Mouse (Mus musculus) bone marrow macrophage, adult 2 months (primary cell): ENCODE data around the gene Lpcat2. TPM values are rescaled to one million over a fixed set of nuclear protein-coding genes. Genes with fewer than 3 reads are reported as not detected.

Experiments used
- H3K27ac ChIP-seq: 2 replicates; pipeline ENCODE4 v1.5.1; 2012; ENCODE audit warnings: low read depth, low read length; ENCODE audit not compliant: insufficient read depth
- H3K4me1 ChIP-seq: 2 replicates; pipeline ENCODE4 v1.6.1; 2012; ENCODE audit warnings: low read length; ENCODE audit not compliant: control insufficient read depth, insufficient read depth
- H3K4me3 ChIP-seq: 2 replicates; pipeline ENCODE4 v1.5.1; 2012; ENCODE audit warnings: mild to moderate bottlenecking, low read length, moderate library complexity; ENCODE audit not compliant: insufficient read depth
- CTCF ChIP-seq: IDR thresholded peaks from 2 replicates; pipeline ENCODE4 v1.5.1; 2012; ENCODE audit warnings: low read depth, mild to moderate bottlenecking, low read length, moderate library complexity
- POLR2A ChIP-seq: IDR thresholded peaks from 2 replicates; pipeline ENCODE4 v1.6.1; 2012; ENCODE audit warnings: mild to moderate bottlenecking, low read depth, low read length, borderline replicate concordance
- polyA plus RNA-seq: library from polyadenylated mRNA; stranded (reverse); fragments of >200 nt; gene quantifications from 2 replicates; pipeline ENCODE4 v1.2.4, GENCODE M21; 2012; ENCODE audit not compliant: missing spikeins, insufficient read depth, insufficient read length

Gene Lpcat2
- polyA plus RNA-seq, 1 experiment = 130 TPM

DNA sequence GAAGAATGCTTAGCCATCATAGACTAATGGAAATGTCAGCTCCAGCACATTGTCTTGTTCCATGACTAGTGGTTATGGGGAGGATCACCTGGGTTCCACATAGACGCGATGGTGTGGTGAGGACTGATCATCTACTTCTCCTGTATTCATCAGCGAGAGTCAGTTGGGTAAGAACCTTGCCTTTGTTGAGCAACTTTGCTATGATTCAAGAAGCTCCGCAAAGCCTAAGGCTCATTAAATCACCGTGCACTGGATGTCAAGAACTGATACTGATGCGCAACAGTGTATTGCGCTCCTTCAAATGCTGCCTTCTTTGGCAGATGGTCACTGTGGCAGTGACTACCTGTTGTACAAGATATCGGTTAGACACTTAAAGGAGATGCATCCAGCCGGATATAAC is 51.4 kb downstream of the Lpcat2 start:
- Histone ChIP-seq H3K4me3 (no peak overlapping the region), H3K4me1 (no peaks in the 10 kb centered on the region; the same call in none of the 2 replicates), H3K27ac (no peak overlapping the region)
- no peak for TF ChIP-seq POLR2A
- TF ChIP-seq CTCF = no peak

DNA sequence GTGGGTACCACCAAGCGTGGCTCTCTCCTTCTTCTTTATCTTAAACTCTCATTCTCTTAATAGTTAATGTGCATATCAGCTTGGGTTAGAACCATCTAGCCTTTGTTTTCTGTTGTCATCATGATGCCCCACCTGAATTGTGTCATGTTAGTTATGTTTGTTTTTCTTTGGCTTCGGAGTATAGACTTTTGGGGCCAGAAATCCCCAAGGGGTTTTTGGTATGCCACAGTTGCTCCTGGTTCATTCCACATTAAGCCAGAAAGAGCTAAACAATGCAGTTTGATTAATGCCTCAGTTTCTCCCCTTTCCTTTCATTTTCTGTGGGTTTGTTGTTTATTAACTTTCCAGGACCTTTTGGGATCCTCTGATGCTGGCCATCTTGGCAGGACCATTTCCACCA is 53.3 kb downstream of the Lpcat2 start:
- H3K4me1 ChIP-seq = no peaks in the 10 kb centered on the region; the same call in none of the 2 replicates
- no peak overlapping the region for H3K4me3 ChIP-seq
- TF ChIP-seq CTCF (no peak), POLR2A (no peak)
- H3K27ac ChIP-seq = no peak overlapping the region

DNA sequence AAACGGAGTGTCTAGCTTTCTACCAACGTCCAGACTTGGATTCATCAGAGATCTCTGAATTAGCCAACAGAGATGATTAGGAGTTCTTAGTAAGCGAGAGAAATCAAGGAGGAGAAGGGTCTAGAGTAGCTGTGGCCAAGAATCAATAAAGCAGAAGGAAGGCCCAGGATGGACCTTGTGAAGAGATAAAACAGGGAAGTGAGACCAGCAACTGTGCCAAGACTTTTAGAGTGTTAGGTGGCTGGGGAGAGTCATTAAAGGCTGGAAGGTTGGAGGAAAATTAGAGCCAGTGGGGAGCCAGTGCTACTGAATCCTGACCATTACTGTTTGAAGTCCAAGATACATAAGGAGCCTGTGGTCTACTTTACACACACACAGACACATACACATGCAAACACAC is 56.3 kb downstream of the Lpcat2 start:
- no peak overlapping the region for H3K27ac ChIP-seq
- TF ChIP-seq CTCF (no peak), POLR2A (no peak)
- no peaks in the 10 kb centered on the region; the same call in none of the 2 replicates for H3K4me1 ChIP-seq
- no peak overlapping the region for H3K4me3 ChIP-seq

DNA sequence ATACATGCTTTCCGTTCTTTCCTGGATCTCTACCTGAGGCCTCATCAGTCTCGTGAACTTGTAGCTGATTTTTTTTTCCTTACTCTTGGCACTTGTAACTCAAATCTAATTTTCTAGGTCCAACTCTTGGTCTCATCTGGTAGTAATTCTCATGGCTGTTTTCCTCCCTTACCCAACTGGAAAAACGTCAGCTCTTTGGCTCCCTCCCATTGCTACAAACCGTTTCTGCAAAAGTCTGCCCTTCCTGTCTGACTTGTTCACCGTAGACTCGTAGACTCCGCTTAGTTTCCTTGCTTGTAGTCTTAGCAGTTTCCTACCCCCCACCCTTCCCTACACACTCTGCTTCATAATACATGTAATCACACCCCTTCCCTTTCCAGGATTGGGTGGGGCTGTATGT is 58.3 kb downstream of the Lpcat2 start:
- no peak for TF ChIP-seq POLR2A
- no peak for TF ChIP-seq CTCF
- H3K4me3 ChIP-seq = no peak overlapping the region
- no peaks in the 10 kb centered on the region; the same call in none of the 2 replicates for H3K4me1 ChIP-seq
- no peak overlapping the region for H3K27ac ChIP-seq

DNA sequence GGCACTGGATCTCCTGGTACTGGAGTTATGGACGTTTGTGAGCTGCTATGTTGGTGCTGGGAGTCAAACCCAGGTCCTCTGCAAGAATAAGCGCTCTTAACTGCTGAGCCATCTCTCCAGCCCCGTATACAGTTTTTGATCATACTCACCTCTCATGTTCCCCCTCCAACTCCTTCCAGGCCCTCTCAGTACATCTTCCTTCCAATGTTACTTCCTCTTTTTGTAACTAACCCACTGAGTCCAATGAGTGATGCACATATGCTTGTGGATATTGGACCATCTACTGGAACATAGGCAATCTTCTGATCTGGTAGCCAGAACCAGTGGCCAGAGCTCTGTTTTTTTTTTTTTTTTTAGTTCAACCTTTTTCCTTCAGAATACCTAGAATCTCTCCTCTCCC is 60.9 kb downstream of the Lpcat2 start:
- no peak for TF ChIP-seq CTCF
- no peak for TF ChIP-seq POLR2A
- H3K4me3 ChIP-seq = no peak overlapping the region

DNA sequence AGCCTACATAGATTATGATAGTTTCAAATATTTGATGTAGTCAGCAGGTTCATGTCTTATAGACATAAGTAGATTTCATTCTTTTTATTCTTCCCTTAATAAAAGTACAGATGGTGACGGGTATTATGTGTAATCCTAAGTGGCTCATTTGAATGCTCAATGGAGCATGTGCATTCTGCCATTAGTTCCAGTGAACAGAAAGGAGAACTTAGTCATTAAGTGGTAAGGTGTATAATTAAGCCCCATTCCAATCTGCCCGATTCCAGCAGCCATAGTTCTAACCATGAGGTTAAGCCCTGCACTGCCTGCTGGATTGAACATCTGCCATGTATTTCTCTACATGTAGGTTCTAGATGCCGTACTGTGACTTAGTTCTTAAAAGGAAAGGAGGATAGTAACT is 66.6 kb downstream of the Lpcat2 start:
- H3K27ac ChIP-seq = no peak overlapping the region
- TF ChIP-seq POLR2A = no peak
- no peak for TF ChIP-seq CTCF
- no peaks in the 10 kb centered on the region for H3K4me1 ChIP-seq
- no peak overlapping the region for H3K4me3 ChIP-seq

More for the DNA sequence above, 60.9 kb downstream of the Lpcat2 start:
- Histone ChIP-seq H3K4me1 (no peaks in the 10 kb centered on the region; the same call in none of the 2 replicates), H3K27ac (no peak overlapping the region)

DNA sequence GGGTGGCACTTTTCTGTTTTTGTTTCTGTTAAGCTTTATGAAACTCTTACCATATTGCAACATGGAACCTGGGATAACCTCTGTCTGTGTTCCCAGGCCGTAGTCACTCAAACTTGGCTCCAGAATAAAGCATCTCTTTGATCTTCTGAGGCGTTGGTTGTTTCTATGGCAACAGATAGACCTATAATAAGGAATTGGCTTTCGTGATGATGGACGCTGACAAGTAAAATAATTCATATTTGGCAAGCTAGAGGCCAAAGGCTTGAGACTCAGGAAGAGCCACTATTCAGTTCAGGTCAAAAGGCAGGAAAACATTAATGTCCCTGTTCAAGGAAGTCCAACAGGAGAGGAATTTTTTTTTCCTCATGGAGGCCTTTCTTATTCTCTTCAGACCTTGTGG is 73.8 kb downstream of the Lpcat2 start:
- H3K4me3 ChIP-seq = no peak overlapping the region
- H3K27ac ChIP-seq = no peak overlapping the region
- no peak for TF ChIP-seq POLR2A
- TF ChIP-seq CTCF = no peak
- no peaks in the 10 kb centered on the region for H3K4me1 ChIP-seq

DNA sequence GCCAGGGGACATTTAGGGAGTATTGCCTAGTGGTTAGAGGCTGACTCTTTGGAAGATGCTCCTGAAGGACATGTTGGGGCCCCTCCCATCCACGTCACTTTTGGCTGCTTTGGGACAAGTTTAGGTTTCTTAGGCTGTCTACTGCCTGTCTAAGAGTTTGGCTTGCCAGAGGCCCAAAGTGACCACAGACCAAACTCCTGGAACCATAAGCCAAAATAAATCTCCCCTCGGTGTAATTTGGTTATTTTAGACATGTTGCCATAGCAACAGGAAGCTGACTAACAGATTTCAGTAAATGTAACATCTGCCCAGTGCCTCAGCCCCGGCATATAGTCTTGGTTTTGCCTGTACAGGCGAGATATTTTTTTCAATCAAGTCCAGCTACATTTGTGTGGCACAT is 82.9 kb downstream of the Lpcat2 start:
- H3K4me1 ChIP-seq = no peaks in the 10 kb centered on the region
- TF ChIP-seq CTCF (no peak), POLR2A (no peak)
- H3K4me3 ChIP-seq = no peak overlapping the region
- H3K27ac ChIP-seq = no peak overlapping the region

DNA sequence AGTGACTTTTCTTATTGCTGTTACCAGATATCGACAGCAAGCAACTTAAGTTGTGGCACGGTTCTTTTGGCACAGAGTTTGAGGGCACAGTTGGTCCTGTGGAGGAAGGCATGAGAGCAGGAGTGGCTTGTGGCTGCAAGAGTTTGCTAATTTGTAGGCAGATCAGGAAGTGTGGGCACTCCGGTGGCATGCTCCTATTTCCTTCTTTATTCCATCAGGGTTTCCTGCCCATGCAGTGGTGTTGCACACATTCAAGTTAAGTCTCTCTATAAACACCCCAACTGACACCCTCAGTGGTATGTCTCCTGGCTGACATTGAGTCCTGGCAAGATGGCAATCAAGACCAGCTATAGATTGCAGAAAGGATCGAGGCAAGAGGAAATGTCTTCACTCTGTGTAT is 93.9 kb downstream of the Lpcat2 start:
- no peak overlapping the region for H3K27ac ChIP-seq
- no peak overlapping the region for H3K4me3 ChIP-seq
- TF ChIP-seq CTCF = no peak
- TF ChIP-seq POLR2A = no peak

DNA sequence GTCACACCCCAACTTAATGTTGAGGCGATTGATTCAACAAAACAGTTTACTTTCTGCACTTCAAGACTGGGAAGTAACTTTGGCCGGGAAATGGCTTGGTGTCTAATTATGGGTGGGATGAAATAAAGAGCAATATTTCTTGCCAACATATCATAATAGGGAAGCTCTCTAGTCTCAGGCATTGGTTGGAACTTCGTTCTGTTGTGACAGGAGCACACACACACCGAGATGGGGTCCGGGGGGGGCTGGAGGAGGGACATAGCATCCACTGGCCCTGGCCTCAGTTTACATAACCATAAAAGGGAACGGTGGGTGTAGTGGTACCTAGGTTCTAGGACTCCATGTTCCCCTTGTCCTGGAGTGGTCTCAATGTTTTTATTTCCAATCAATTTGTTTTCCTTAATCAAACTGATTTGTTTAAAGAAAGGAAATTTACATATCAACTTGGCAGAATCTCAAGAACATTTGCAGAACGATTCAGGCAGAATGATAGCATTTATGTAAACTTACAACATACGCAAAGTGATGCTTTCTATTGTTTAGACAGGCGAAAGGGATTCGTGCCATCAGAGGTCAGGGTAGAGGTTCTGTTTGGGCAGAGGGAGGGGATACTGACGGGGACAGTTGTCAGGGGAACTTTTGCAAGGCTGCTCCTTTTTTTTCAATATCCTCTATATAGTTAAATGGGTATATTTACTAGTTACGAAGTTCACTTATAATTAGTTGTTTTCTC is 95.7 kb downstream of the Lpcat2 start:
- no peak overlapping the region for H3K27ac ChIP-seq
- peaks cover 2% of the 10 kb centered on the region; the same call in 1 of the 2 replicates for H3K4me1 ChIP-seq
- TF ChIP-seq POLR2A = no peak
- no peak for TF ChIP-seq CTCF
- H3K4me3 ChIP-seq = no peak overlapping the region

More for the DNA sequence above, 93.9 kb downstream of the Lpcat2 start:
- peaks cover 2% of the 10 kb centered on the region; the same call in 1 of the 2 replicates for H3K4me1 ChIP-seq

DNA sequence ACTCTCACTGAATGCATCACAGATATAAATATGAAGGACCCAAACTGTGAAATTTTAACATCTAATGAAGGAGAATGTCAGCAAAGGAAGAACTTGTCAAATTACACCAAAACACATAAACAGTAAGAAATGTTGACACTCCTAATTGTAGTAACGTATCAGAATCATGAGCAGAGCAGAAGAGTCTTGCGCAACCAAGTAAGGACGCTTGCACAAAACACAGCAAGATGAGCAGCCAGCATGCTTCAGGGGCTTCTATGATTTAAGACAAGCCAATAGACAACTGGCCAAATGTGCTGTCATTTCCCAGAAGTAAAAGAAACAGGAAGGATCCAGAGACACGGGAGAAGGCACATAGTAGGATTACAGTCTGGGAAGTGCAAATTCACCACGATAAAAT is 98.9 kb downstream of the Lpcat2 start:
- peaks cover 2% of the 10 kb centered on the region; the same call in 1 of the 2 replicates for H3K4me1 ChIP-seq
- TF ChIP-seq CTCF (no peak), POLR2A (no peak)
- H3K27ac ChIP-seq = no peak overlapping the region
- H3K4me3 ChIP-seq = no peak overlapping the region
